Mouse (Mus musculus): Measurements from ENCODE around the gene Fam163b.

Fam163b gene

GRCm38 (mm10) chr2:27135935-27136334 is 6.4 kb downstream of the Fam163b start:
- in situ Hi-C loops (cut with MboI, MseI), result no loop called here

GRCm38 (mm10) chr2:27128990-27129389 is 13.3 kb downstream of the Fam163b start:
- in situ Hi-C loops (cut with MboI, MseI), result no loop called here

DNA sequence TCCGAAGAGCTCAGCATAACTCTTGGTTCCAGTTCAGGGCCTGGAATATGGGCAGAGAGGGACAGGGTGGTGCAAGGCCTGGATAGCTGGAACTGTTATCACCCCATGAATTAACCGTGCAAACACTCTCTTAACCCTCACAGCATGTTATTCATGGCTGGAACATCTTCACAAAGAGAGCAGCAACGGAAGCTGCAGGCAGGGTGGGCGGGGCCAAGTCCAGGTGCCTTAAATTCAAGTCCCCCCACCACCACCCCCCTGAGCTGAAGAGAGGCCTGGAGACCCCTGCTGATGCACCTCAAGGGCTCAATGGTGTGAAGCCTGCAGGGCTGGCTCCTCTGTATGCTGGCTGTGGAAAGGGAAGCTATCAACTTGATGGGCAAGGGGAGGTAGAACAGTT is 15.8 kb downstream of the Fam163b start:
- in situ Hi-C loops (cut with MboI, MseI), result no loop called here

DNA sequence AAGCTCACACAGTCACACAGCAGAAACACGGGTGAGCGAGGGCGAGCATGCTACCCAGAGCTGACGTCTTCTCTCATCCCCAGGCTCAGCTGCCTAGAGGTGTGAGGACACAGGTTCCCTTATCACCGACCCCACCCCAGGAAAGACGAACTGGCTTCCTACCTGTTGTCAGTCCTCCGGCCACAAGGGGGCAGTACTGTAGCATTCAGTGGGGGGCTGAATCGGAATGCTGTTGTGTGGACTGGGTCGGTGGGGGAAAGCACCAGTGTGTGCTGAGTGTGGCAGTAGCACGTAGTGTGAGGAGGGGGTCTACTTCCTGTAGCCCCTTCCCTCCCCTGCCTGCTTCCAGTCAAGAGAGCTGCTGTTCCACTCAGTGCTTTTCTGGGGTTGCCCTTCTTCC is 16.3 kb downstream of the Fam163b start:
- in situ Hi-C loops (cut with MboI, MseI), result no loop called here

DNA sequence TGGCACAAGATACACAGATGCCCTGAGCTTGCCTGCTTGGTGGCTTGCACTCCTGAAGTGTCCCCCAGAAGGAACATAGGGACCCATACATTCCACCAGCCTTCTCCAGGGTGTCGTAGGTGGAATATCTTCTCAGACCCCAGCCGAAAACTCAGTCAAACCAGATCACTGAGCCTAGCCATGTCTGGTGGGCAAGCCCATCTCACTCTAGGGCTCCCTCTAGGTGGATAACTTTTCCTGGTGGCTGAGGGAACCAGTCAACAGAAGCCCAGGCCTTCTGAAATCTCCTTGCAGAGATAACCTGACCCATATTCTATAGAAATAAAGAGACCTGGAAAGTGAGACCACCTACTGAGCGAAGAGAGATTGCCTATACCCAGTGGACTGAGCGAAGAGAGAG is 19.2 kb downstream of the Fam163b start:
- in situ Hi-C loops (cut with MboI, MseI), result loop anchor here (5.0 kb wide), 1 partner anchor 109 kb away; no protein-coding TSS in a partner anchor

DNA sequence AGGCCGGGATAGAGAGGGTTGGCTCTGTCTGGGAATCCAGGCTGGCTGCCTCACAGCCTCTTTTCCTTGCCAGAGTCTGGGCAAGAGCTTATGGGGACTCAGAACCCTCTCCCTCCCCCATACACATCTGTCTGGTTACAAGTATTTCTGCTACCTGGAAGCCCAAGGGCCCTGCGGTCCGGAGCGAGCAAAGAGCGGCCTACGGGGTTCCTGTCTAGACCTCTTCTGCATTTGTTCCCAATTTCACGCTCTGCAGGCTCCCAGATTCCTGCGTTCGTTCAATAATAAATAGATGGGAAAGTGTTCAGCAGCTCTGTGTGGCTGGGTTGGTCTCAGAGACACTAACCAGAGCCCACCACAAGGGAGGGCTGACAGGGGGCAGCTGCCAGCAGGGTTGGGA is 19.7 kb downstream of the Fam163b start:
- in situ Hi-C loops (cut with MboI, MseI), result loop anchor here (5.0 kb wide), 1 partner anchor 110 kb away; no protein-coding TSS in a partner anchor

DNA sequence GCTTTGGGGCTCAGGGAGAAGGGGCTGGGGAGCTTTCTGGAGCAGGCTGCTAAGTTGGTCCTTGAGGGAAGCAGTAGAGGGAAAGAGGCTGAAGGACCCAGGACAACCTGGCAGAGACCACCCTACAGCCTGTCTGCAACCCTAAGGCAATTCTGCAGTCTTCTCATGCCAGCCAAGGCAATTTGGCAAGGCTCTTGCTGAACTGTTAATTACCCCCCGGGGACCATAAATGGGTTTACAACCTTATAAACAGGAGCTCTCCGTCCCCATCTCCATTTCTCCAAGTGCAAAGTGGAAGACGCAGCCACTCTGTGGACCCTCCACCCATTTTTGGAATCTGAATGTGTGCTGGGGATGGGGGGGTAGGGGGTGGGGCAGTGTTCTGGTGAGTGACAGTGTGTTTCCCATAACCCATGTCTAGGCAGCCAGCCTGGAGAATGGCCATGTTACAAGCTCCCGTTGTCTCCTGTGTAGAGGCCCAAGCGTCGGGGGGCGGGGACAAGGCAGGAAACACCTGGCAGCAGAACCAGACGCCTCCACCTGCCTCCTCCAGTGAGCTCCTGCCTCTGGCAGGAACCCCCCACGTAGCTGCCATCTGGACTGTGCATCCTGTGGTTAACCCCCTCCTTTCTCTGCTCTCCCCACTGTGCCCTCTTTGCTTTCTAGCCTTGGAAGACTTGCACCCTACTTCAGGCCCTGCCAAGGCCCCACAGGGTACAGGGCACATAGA is 20.5 kb downstream of the Fam163b start:
- in situ Hi-C loops (cut with MboI, MseI), result loop anchor here (5.0 kb wide), 1 partner anchor 111 kb away; no protein-coding TSS in a partner anchor

DNA sequence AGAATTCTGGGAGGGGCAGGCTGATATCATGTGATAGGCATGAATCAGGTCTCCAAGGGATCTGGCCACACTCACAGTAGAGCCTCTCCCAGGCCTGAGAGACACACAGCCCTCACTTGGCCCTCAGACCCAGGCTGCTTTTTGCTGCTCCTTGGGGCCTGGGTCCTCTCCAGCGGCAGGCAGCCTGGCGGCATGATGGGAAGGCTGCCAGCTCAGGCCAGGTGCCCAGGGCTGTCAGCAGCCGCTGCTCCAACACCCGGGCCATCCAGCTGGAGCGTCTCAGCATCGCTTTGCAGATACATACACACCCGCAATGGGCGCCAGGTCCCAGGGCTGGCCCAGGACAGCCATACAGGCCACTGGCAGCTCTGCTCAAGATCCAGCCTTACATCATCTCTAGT is 22.1 kb downstream of the Fam163b start:
- in situ Hi-C loops (cut with MboI, MseI), result loop anchor here (5.0 kb wide), 1 partner anchor 112 kb away; no protein-coding TSS in a partner anchor

GRCm38 (mm10) chr2:27119766-27120165 is 22.5 kb downstream of the Fam163b start:
- in situ Hi-C loops (cut with MboI, MseI), result loop anchor here (5.0 to 10.0 kb wide), 2 partner anchors 113 to 315 kb away; no protein-coding TSS in a partner anchor

DNA sequence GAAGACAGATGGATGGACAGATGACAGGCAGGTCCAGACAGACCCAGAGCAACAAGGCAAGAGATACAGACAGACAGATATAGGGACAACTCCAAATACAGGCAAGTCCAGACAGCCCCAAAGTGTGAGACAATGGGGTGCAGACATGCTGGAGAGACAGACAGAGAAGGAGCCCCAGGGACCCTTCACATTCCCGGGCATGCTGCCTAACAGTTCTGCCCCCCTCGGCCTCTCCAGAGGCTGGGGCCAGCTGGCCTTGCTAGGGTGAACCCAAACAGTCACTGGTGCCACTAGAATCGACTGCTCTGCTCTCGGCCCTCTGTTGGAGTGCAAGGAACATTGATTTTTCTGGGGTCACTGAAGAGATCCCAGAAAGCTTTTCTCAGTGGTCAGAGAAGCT is 23.8 kb downstream of the Fam163b start:
- in situ Hi-C loops (cut with MboI, MseI), result loop anchor here (10.0 kb wide), 1 partner anchor 316 kb away; no protein-coding TSS in a partner anchor

GRCm38 (mm10) chr2:27114169-27114568 is 28.1 kb downstream of the Fam163b start:
- in situ Hi-C loops (cut with MboI, MseI), result loop anchor here (10.0 kb wide), 1 partner anchor 321 kb away; no protein-coding TSS in a partner anchor

GRCm38 (mm10) chr2:27112585-27112984 is 29.7 kb downstream of the Fam163b start:
- in situ Hi-C loops (cut with MboI, MseI), result loop anchor here (10.0 kb wide), 1 partner anchor 322 kb away; no protein-coding TSS in a partner anchor

GRCm38 (mm10) chr2:27109052-27109451 is 33.2 kb downstream of the Fam163b start:
- in situ Hi-C loops (cut with MboI, MseI), result no loop called here

GRCm38 (mm10) chr2:27108144-27108543 is 34.1 kb downstream of the Fam163b start:
- in situ Hi-C loops (cut with MboI, MseI), result no loop called here

DNA sequence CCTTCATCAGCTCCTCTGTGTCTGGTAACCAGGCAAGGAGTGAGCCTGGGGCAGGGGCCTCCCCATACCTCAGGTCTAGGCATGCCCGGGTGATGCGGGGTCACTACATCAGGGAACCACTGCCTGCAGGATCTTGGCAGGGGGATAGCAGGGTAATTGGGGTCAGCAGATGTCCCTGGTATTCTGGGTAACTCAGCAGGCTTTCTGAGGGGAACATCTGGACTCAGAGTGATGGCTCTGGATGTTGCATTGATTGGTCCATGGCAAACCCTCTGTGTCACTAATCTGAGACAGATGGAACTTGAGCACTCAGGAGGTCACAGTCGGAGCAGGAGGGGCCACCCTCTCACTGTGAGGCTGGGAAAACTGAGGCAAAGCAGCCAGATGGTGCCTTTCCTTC is 35.5 kb downstream of the Fam163b start:
- in situ Hi-C loops (cut with MboI, MseI), result no loop called here

- in situ Hi-C loops (cut with MboI, MseI), result no loop called here
Observed at GRCm38 (mm10) chr2:27103554-27103953, 38.7 kb downstream of the Fam163b start.

- in situ Hi-C loops (cut with MboI, MseI), result no loop called here
Observed at GRCm38 (mm10) chr2:27097776-27098175, 44.5 kb downstream of the Fam163b start.

DNA sequence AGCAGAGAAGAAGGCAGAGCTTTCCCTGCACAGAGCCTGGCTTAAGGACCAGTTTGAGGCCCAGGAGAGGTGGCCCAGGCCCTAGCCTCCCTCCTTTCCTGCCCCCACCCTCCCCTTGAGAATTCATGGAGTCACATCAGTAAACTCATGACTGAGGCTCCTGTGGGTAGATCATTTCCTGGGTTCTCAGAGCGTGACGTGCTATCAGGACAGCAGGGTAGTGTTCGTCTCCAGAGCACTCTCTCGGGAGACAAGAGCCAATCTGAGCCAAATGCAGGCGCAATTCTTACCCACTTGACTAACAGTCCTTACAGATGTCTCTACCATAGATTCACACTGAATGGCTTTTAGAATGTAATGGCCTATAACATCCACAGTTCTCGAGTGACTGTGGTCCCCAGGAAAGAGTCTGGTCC is 45.0 kb downstream of the Fam163b start:
- in situ Hi-C loops (cut with MboI, MseI), result no loop called here

GRCm38 (mm10) chr2:27096341-27096981 is 45.8 kb downstream of the Fam163b start:
- in situ Hi-C loops (cut with MboI, MseI), result no loop called here

DNA sequence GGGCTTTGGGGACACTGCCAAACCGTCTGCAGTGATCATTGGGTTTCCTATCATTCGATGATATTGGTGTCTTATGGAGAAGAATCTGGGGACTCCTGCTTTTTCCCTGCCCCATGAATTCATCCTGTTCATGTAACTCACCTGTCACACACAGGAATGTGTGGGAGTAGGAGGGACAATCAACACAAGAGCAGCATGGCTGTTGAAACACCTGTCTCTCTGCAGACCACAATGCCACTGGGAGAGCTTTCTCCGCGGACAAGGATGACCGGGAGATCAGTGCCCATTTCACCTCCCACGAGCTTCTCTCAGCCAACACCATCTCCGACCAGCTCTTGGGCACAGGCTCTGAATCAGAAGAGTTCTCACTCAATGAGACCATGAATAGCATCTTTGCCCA is 47.1 kb downstream of the Fam163b start:
- in situ Hi-C loops (cut with MboI, MseI), result no loop called here

DNA sequence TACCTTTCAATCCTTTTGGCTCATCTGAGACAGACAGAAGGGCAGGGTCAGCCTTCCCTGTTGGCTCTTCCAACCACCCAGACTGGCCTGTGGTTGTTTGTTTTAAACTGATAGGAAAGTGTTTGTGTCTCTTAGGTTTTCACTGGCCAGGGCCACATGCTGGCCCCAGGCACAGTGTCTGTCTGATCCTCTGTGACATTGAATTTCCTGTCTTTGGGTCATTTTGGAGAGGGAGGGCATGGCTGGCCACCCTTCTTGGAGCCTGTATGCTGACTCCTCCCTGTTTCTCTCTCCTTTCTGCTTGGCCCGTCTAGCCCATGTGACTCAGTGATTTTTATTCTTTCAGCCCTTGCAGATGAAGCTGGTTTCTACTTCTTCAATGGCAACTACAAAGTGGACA is 53.1 kb downstream of the Fam163b start:
- in situ Hi-C loops (cut with MboI, MseI), result no loop called here

DNA sequence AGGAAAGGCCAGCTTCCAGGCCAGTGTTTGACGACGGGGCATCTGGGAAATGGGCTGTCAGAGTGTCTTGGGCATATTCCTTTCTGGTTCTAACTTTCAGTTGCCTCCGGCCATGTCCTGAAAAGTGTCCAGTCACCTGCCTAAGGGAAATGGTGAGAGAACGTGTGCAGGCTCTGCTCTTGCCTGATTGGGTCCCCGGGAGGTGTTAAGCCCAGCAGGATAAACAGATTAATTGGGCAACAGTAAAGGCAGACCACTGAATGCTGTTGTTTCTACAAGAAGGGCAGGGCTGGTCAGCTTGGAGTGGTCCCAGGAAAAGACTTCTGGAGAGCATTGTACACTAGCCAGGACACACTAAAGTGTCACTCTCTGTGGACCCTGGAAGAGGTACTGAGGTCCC is 53.6 kb downstream of the Fam163b start:
- in situ Hi-C loops (cut with MboI, MseI), result no loop called here

Data from T-helper 1 cell (primary cell).